Mouse (Mus musculus) retina, postnatal 7 days (tissue): ENCODE results near the gene 4933411K16Rik.
"Not testable (repeated sequence)": the region's sequence is repeated elsewhere in the genome, so short reads cannot be mapped to it uniquely, and the experiment has no call there.

ENCODE experiments used
- DNase-seq: peaks from one replicate; pipeline ENCODE4 v3.0.0-alpha.2; 2012; ENCODE audit warnings: low read depth, low spot score

Gene 4933411K16Rik

DNA sequence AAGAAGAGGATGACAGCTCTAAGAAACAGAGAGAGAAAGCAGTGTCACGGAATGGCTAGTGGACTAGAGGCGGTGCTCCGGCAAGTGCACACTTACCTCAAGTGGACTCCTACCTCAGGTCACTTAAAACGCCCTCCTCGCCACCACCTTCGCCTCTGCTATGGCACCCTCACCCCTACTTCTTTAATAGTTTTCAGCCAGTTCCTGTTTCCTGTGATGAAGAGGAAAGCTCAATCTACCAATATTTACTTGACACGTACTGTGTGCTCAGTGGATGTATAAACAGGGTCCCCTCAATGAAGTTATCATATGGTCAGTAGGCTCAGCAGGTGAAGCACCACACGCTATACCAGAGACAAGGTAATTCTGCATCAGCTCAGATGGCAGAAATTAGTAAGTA, 26.5 kb downstream of the 4933411K16Rik start:
- no peak for DNase-seq

DNA sequence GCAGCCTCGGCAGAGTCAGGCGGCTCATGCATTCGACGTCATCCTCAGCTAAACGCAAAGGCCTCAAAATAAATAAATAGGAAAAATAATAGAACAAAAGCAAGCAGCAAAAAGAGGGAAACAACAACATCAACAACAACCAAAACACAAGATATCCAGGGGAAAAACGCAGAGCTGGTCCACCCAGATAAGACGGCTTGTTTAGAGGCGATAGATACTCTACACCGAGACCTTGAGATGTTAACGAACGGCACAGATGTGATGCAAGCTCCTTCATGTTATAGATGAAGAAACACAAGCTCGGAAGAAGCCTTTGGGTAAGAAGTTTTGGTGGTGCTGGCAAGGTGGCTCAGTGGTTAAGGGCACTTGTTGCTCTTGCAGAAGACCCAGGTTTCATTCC, 27.0 kb downstream of the 4933411K16Rik start:
- DNase-seq: no peak

GRCm38 (mm10) chr19:42079950-42080349, 27.9 kb downstream of the 4933411K16Rik start:
- DNase-seq: no peak

DNA sequence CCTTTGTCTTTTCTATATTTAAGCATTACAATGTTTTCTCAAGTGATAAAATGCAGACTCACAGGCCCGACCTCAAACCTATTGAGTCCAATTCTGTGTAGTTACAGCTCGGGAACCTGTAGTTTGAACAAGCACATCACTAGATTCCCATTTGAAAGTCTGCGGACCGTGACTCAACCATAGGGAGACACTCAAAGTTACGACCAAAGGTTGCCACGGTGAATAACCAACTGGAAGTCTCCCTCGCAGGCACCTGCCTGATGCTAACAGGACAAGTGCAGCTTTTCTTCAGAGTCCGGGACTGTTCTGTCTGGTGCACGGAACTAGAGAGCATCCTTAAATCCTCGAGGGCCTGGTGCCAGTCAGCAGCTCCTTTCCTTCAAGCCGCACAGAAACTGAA, 28.4 kb downstream of the 4933411K16Rik start:
- DNase-seq: no peak

DNA sequence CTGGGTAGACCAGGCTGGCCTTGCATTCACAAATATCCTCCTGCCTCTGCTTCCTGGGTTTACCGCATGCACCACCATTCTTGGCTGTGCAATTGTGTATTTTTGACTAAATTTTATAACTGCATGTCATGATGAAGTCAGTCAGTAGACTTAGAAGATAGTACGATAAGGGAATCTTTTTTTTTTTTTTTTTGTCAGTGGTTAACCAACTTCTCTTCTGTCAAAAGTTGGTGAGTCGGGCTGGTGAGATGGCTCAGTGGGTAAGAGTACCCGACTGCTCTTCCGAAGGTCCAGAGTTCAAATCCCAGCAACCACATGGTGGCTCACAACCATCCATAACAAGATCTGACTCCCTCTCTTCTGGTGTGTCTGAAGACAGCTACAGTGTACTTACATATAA, 29.6 kb downstream of the 4933411K16Rik start:
- not testable (repeated sequence) for DNase-seq

GRCm38 (mm10) chr19:42085690-42086089, 33.6 kb downstream of the 4933411K16Rik start:
- DNase-seq: no peak

- peak; percentile 90 for DNase-seq
These were observed 34.1 kb downstream of the 4933411K16Rik start, which contains the start of gene Morn4 for GRCm38 (mm10) chr19:42086166-42086565. Gene Morn4 (minus strand): TSS chr19:42086357.

DNA sequence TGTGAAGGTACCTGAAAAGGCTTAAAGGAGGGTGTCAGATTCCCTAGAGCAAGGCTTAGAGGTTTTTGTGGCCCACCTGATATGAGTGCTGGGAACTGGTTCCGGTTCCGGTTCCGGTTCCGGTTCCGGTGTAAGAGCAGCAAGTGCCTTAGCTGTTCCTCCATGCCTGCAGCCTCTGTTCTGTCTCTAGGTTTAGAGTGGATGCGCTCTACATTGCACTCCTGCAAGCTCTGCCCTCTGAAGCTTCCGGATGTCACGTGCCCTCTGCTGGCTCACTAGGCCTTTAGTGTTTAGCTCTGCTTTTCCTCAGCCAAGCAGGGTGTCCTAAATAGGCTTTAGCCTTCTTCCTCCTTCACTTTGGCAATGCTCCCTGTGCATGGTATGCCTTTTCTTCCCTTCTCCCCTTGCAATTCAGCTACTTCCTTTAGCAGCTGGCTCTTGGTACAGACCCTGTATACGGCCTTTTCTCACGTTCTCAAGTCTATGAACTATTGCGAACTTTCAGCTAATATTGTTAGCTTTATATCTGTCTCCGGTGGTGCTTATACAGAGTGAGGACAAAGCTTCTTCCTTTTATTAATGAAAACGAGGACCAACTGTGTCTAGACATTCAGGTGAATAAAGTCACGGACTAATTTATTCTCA, 37.2 kb downstream of the 4933411K16Rik start:
- no peak for DNase-seq

- peak; percentile 99 for DNase-seq
These were observed 37.9 kb downstream of the 4933411K16Rik start, which contains the start of gene Pi4k2a for GRCm38 (mm10) chr19:42089748-42090595. Gene Pi4k2a (plus strand): TSS chr19:42090470.

DNA sequence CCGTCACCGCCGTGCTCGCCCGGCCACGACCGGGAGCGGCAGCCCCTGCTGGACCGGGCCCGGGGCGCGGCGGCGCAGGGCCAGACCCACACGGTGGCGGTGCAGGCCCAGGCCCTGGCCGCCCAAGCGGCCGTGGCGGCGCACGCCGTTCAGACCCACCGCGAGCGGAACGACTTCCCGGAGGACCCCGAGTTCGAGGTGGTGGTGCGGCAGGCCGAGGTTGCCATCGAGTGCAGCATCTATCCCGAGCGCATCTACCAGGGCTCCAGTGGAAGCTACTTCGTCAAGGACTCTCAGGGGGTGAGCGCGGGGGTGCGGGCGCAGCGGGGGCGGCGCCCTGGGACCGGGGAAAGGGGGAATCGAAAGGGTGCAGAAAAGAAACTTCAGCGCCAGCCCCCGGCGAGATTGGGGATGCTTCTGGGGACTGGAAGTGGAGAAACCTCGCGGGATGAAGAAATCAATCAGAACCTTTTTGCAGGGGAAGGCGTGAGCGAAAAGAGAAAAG, 38.6 kb downstream of the 4933411K16Rik start:
- DNase-seq: no peak

DNA sequence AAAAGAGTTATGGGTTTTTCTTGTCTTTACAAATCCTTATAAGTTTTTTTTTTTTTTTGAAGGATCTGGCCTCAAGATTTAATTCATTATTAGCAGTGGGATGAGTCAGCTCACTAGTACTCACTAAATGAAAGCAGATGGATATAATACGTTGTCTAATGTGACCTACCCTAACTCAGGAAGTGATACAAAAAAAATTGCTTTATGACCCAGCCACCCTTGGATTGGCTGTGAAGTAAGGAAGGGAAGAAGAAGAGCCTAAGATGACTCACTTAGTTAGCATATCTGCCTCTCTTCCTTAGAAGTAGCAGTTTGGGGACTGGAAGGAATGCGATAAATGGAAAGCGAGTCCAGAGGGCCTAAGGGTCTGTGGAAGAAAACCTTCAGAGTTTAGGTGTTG, 47.4 kb downstream of the 4933411K16Rik start:
- no peak for DNase-seq
